Comparison of ENCODE assay signal across 16 mouse cellular contexts in genomic region chr6:50279642-50280041, GRCm38 (mm10).
"Had no signal": no experiment of that assay in that cellular context is flagged by ENCODE, and none has a peak within 500 bp of the region (broad histone marks: within the 10 kb centered on the region; RNA-seq: fewer than 3 reads in every experiment).

No protein-coding gene starts in this region.

- H3K9ac ChIP-seq: liver, postnatal 0 days; lung, embryonic 15.5 days; midbrain, embryonic 13.5 days; midbrain, embryonic 15.5 days; neural tube, embryonic 12.5 days; stomach, embryonic 15.5 days had no signal

- H3K27ac ChIP-seq: lung, embryonic 15.5 days; macrophage; midbrain, embryonic 13.5 days; midbrain, embryonic 15.5 days; neural tube, embryonic 12.5 days; stomach, embryonic 15.5 days had no signal

- H3K4me2 ChIP-seq: lung, embryonic 15.5 days; midbrain, embryonic 11.5 days; midbrain, embryonic 13.5 days; midbrain, embryonic 15.5 days; neural tube, embryonic 12.5 days; stomach, embryonic 15.5 days had no signal

- ATAC-seq: liver, postnatal 0 days; lung, postnatal 0 days; midbrain, embryonic 13.5 days; midbrain, embryonic 15.5 days had no signal

- DNase-seq: liver, postnatal 0 days; lung, adult 2 months; lung, postnatal 14 days; lung, postnatal 36 days; right cerebral cortex, postnatal 14 days; spleen, adult 18-20 months; thymus, adult 18-20 months had no signal

- H3K9me3 ChIP-seq: lung, embryonic 15.5 days; midbrain, embryonic 13.5 days; midbrain, embryonic 15.5 days; stomach, embryonic 15.5 days had no signal

- H3K27me3 ChIP-seq: lung, embryonic 15.5 days; midbrain, embryonic 13.5 days; midbrain, embryonic 15.5 days; neural tube, embryonic 12.5 days; stomach, embryonic 15.5 days had no signal

- H3K36me3 ChIP-seq: lung, embryonic 15.5 days; midbrain, embryonic 13.5 days; midbrain, embryonic 15.5 days; neural tube, embryonic 12.5 days; stomach, embryonic 15.5 days had no signal

- H3K4me3 ChIP-seq: lung, embryonic 15.5 days; megakaryocyte, embryonic 14.5 days; midbrain, embryonic 13.5 days; midbrain, embryonic 15.5 days; neural tube, embryonic 12.5 days; stomach, embryonic 15.5 days had no signal

- H3K4me1 ChIP-seq: lung, embryonic 15.5 days; midbrain, embryonic 13.5 days; midbrain, embryonic 15.5 days; neural tube, embryonic 12.5 days; stomach, embryonic 15.5 days had no signal
